Mouse (Mus musculus) mouse trophoblast stem cell (cell line): ENCODE data around the gene Gm20388.
"Not testable (repeated sequence)": the region's sequence is repeated elsewhere in the genome, so short reads cannot be mapped to it uniquely, and the experiment has no call there.

Experiments used
- in situ Hi-C, 2 experiments: fragments of 300-500 bp; cut with MseI, MboI; formaldehyde crosslinking; loops; 2 replicates in 1 of 2; 3 replicates in 1 of 2; pipeline ENCODE4 v1.15.1; 2025

The Gm20388 gene

DNA sequence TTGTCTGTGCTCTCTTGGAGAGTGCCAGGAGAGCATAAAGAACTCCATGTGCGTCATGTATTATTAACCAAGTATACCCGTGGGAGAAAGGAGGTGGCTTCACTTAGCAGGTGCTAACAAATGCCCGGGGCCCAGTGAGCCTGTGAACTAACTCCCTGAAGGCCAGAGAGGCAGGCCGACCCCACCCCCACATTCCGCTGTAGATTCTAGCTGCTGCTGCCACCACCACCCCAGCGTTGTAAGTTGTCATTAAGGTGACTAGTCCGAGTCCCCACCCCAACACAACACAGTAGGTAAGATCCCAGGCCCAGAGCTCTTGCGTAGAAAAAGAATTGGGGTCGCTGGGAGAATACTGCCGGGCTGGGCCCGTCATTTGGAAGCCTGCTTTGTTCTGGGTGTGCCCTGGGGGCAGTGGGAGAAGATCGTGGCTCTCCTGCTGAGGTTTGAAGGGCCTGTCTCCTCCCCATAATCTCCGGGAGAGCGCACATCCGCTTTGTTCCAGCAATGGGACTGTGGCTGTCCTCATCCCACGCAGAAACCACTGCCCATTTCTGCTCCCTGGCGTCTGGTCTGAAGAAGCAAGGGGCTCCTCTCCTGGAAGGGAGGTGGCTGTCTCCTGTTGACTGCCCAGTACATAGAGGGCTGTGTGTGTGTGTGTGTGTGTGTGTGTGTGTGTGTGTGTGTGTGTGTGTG, 1214.1 kb downstream of the Gm20388 start:
- in situ Hi-C loops: loop anchor here in 1 of 2 experiments (5.0 kb wide), 1 partner anchor 88 kb away; no protein-coding TSS in a partner anchor

- in situ Hi-C loops: no loop called here
Measured at GRCm38 (mm10) chr8:121125311-121125876, 1214.8 kb downstream of the Gm20388 start.

- in situ Hi-C loops: no loop called here
Measured at GRCm38 (mm10) chr8:121126191-121126590, 1215.5 kb downstream of the Gm20388 start.

GRCm38 (mm10) chr8:121126694-121127093, 1216.1 kb downstream of the Gm20388 start:
- in situ Hi-C loops: no loop called here

- in situ Hi-C loops: no loop called here
Measured at GRCm38 (mm10) chr8:121127291-121127701, 1216.7 kb downstream of the Gm20388 start.

DNA sequence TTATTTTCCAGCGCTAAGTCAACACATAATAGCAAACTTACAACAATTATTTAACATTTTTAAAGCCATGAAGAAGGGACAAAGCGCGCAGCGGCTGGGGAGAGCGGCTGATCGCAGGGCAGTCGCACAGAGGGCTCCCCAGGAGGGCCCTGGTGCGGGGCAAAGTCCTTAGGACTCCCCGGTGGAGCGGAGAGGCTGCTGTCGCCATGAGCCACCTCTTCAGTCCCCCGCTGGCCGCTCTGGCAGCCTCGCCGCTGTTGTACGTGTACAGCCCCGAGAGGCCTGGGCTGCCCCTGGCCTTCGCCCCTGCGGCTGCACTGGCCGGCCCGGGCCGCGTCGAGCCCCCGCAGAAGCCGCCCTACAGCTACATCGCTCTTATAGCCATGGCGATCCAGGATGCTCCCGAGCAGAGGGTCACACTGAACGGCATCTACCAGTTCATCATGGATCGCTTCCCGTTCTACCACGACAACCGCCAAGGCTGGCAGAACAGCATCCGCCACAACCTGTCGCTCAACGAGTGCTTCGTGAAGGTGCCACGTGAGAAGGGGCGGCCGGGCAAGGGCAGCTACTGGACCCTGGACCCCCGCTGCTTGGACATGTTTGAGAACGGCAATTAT, 1217.2 kb downstream of the Gm20388 start, which contains the start of gene Foxl1:
Gene Foxl1, plus strand, starts transcription at position 185 of the 620 bp plus-strand sequence.
- in situ Hi-C loops: no loop called here

- in situ Hi-C loops: no loop called here
Measured at GRCm38 (mm10) chr8:121128531-121129264, 1218.1 kb downstream of the Gm20388 start.

DNA sequence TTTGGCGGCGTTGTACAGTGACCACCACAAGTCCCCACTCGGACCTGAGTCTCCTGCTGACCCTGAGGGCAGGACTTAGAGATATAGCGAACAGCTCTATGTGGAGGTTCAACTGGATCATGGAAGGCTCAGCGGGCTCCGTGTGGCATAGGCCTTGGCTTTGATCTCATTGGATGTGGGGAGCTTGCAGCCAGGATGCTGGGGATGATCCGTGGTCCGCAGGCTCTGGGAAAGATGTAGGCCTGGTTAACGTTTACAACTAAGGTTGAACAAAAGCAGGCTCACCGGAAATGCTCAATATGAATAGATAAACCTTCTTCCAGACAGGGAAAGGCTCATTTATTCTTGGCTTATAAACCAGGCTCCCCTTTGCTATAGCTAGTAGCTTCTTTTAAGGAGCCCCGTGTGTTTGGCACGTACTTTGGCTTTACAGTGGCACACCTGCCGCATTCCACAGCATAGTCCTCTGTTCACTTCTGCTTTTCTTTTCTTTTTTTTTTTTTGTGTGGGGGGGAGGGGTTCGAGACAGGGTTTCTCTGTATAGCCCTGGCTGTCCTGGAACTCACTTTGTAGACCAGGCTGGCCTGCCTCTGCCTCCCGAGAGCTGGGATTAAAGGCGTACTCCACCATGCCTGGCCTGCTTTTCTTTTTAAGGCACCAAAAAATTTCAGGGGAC, 1218.8 kb downstream of the Gm20388 start:
- in situ Hi-C loops: no loop called here

DNA sequence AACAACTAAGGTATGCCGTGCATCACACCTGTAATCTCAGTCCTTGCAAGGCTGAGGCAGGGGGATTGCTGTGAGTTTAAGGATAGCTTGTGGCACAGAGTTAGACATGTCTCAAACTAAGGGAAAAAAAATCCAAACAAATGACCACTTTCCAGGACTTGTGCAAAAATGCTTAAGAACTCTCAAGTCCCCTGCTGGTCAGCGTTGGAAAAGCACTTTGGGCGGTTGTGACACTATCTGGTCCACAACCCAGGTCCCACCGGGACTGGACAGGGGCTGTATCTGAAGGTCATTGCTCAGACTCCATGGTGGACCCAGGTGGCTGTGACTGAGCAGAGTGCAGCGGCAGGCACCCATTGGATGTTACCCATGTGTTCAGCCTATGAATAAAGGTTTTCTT, 1219.9 kb downstream of the Gm20388 start:
- in situ Hi-C loops: no loop called here

GRCm38 (mm10) chr8:121132961-121133513, 1222.4 kb downstream of the Gm20388 start:
- in situ Hi-C loops: no loop called here

DNA sequence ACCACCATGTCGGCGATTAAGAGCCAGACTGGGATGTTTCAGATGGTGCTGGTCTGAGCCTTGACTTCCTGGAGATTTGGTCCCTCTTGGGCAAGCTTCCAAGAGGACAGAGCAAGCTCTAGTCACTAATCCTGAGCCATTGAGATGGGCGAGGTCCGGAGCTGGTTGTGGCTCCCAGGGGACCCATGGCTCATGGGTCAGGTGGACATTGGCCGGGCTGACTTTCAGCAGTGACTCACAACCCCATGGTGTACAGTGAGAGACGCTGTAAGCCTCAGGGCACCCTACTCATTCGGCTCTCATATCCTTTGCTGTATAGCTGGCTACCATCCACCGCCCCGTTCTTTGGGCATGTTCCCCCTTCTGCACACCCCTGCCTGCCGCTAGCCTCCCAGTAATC, 1223.5 kb downstream of the Gm20388 start:
- in situ Hi-C loops: no loop called here

GRCm38 (mm10) chr8:121134512-121134911, 1223.9 kb downstream of the Gm20388 start:
- in situ Hi-C loops: no loop called here

GRCm38 (mm10) chr8:121136856-121137255, 1226.2 kb downstream of the Gm20388 start:
- in situ Hi-C loops: no loop called here

DNA sequence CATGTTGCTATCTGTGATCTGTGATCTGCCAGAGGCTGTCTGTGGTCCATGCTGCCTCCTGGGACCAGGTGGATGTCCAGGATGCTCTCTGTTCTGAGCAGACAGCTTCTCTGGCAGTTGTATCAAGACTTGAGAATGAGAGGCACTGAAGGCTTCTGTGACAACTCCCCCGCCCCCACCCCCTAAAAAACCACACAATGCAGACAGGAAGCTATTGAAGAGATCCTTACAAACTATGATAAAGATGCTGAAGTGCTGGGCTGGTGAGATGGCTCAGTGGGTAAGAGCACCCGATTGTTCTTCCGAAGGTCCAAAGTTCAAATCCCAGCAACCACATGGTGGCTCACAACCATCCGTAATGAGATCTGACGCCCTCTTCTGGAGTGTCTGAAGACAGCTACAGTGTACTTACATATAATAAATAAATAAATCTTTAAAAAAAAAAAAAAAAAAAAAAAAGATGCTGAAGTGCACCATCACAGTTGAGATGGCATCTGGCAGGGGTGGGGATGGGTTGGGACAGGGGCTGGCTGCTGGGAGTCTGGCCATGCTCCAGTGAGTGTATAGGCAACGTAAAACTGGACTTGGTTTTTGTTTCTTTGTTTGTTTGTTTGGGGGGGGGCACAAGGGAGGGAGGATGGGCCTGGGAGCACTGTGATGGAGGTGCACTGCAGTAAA, 1235.0 kb downstream of the Gm20388 start:
- in situ Hi-C loops: not testable (repeated sequence)

DNA sequence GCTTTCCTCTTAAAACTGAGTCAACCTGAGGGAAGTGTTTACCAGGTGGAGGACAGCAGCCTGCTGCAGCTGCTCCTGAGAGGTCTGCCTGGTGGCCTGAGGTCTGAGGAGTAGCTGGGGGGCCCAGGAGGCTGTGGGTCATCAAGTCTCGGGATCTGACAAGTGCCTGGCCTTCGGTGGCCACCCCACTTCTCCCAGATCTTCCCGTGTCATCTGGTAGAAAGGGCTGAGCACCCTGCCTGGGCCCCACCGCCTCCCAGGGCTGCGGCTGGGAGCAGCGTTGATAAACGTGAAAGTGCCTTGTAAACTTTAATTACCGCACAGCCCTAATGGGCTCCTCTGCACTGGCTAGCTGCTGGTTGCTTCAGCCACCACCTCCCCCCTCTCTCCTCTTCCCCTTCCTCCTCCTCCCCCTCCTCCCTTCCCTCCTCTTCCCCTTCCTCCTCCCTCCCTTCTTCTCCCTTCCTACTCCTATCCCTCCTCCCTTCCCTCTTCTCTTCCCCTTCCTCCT, 1238.0 kb downstream of the Gm20388 start:
- in situ Hi-C loops: no loop called here

- in situ Hi-C loops: no loop called here
Measured at GRCm38 (mm10) chr8:121152394-121152793, 1241.8 kb downstream of the Gm20388 start.

DNA sequence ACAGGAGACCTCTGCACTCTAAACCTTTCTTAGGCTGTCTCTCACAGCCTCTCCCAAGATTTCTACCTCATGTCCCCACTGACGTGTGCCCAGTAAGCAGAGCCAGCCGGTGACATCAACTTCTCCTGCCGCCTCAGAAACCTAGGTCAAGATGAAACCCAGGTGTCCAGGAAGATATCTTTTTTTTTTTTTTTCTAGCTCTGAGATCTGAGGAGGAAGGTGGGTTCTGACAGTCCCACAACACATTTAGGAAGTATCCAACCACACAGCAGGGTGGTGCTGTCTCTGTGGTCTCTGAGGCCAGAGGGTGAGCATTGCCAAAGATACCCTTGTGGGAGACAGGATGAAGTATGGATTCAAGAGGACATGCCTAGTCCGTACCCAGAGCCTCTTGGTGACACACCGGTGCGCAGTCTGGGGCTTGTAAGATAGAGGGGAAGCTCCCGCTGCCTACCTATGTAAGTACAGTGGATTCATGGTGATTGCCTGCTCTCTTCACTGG, 1246.4 kb downstream of the Gm20388 start:
- in situ Hi-C loops: no loop called here

GRCm38 (mm10) chr8:121158812-121159211, 1248.2 kb downstream of the Gm20388 start:
- in situ Hi-C loops: no loop called here

DNA sequence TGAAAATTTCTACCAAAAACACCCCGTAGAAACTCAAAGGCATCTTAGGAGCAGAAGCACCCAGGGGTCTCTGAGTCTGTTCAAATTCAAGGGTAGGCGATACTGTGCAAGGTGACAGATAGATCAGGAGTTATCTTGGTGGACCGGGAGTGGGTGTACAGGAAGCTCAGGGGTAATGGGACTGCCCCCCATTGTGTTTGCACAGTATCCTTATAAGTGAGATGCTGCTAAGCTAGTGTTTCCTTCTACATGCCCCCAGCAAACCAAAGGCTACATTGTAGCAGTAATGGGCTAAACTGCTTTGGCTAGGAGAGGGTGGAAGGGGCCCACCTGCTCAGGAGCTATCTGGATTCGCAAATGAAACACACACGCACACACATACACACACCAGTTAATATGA, 1250.8 kb downstream of the Gm20388 start:
- in situ Hi-C loops: no loop called here

GRCm38 (mm10) chr8:121162413-121162812, 1251.8 kb downstream of the Gm20388 start:
- in situ Hi-C loops: no loop called here
